Mouse (Mus musculus) kidney, embryonic 15.5 days (tissue): Measurements from ENCODE around the gene Gm39566. TPM values are rescaled to one million over a fixed set of nuclear protein-coding genes. Genes with fewer than 3 reads are reported as not detected.

Experiments
- ATAC-seq: fragments of 200-750 bp; cut with Nextera tagmentation; replicated peaks from 2 replicates; pipeline ENCODE4 v1.8.0; 2017; ENCODE audit warnings: moderate TSS enrichment; ENCODE audit not compliant: low FRiP score
- H3K27ac ChIP-seq: fragments of 300-500 bp; sonication (generic); 2 replicates; pipeline ENCODE4 v1.5.1; 2015; ENCODE audit warnings: mild to moderate bottlenecking, inconsistent platforms
- H3K27me3 ChIP-seq: fragments of 300-500 bp; sonication (generic); 2 replicates; pipeline ENCODE4 v1.6.1; 2015; ENCODE audit warnings: inconsistent platforms
- H3K36me3 ChIP-seq: fragments of 300-500 bp; sonication (generic); 2 replicates; pipeline ENCODE4 v1.6.1; 2015; ENCODE audit warnings: inconsistent platforms
- H3K4me1 ChIP-seq: fragments of 300-500 bp; sonication (generic); 2 replicates; pipeline ENCODE4 v1.6.1; 2015; ENCODE audit warnings: inconsistent platforms
- H3K4me2 ChIP-seq: fragments of 300-500 bp; sonication (generic); 2 replicates; pipeline ENCODE4 v1.6.1; 2015; ENCODE audit warnings: moderate library complexity, mild to moderate bottlenecking, inconsistent platforms
- H3K4me3 ChIP-seq: fragments of 300-500 bp; sonication (generic); replicated peaks from 2 replicates; pipeline ENCODE4 v1.5.1; 2015; ENCODE audit warnings: mild to moderate bottlenecking, inconsistent platforms
- H3K9ac ChIP-seq: fragments of 300-500 bp; sonication (generic); 2 replicates; pipeline ENCODE4 v1.6.1; 2015; ENCODE audit warnings: mild to moderate bottlenecking, inconsistent platforms
- H3K9me3 ChIP-seq: fragments of 300-500 bp; sonication (generic); replicated peaks from 2 replicates; pipeline ENCODE4 v1.6.1; 2016; ENCODE audit warnings: inconsistent platforms
- WGBS: fragments of 180-500 bp; shearing (Covaris S2); methylation state at CpG from one replicate; pipeline ENCODE4 v1.1.7; 2015; ENCODE audit warnings: mixed read lengths; 5-methylcytosine and 5-hydroxymethylcytosine counted together
- polyA plus RNA-seq: library from polyadenylated mRNA; unstranded; fragments of >200 nt; fragmentation: Nextera tagmentation; extraction: Ambion mirVana; gene quantifications from 2 replicates; pipeline ENCODE4 v1.2.1, GENCODE M21; 2015

Gene Gm39566
- polyA plus RNA-seq, 1 experiment from 2014 or later: not detected

DNA sequence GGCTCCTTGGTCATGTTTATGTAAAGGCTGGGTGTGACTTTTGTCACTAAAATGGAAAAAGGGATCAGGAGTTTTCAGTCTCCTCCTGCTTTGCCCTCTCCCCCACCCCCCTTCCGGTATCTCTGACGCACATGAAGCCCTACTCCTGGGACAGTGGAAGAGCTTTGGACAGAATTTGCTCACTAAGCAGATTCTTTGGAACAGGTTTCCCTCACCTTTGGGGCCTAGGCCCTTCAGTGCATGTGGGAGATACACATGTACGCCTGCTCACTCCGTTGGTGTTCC lies 47.5 kb downstream of the Gm39566 start:
- Histone ChIP-seq H3K4me2 (peak overlapping the region; percentile 75), H3K36me3 (no peaks in the 10 kb centered on the region), H3K27ac (peak overlapping the region; percentile 68), H3K27me3 (no peaks in the 10 kb centered on the region), H3K4me1 (peaks cover 31% of the 10 kb centered on the region), H3K9me3 (no peaks in the 10 kb centered on the region), H3K4me3 (peak overlapping the region; percentile 86; the same call in 1 of the 2 replicates), H3K9ac (no peak overlapping the region)
- WGBS: 50% methylated on average over 4 of the region's 4 CpGs
- ATAC-seq: no peak

- Histone ChIP-seq H3K9ac (no peak overlapping the region), H3K36me3 (no peaks in the 10 kb centered on the region), H3K27me3 (no peaks in the 10 kb centered on the region), H3K4me3 (peak overlapping the region; percentile 86), H3K4me1 (peaks cover 31% of the 10 kb centered on the region), H3K27ac (peak overlapping the region; percentile 87), H3K9me3 (no peaks in the 10 kb centered on the region), H3K4me2 (peak overlapping the region; percentile 75)
- 55% methylated on average over 13 of the region's 13 CpGs for WGBS
- no peak for ATAC-seq
These were observed 48.0 kb downstream of the Gm39566 start for GRCm38 (mm10) chr11:69766872-69767624.

- Histone ChIP-seq H3K4me2 (peak overlapping the region; percentile 75), H3K4me3 (peak overlapping the region; percentile 86), H3K27me3 (no peaks in the 10 kb centered on the region), H3K9me3 (no peaks in the 10 kb centered on the region), H3K9ac (peak overlapping the region; percentile 94), H3K4me1 (peaks cover 31% of the 10 kb centered on the region), H3K27ac (peak overlapping the region; percentile 87), H3K36me3 (no peaks in the 10 kb centered on the region)
- ATAC-seq: peak; percentile 77
- 1% methylated on average over 34 of the region's 37 CpGs for WGBS
These were observed 48.9 kb downstream of the Gm39566 start for GRCm38 (mm10) chr11:69766126-69766609.

GRCm38 (mm10) chr11:69765221-69766125 lies 49.6 kb downstream of the Gm39566 start, which contains the start of gene Zbtb4:
Gene Zbtb4, plus strand, starts transcription at chr11:69765912.
- Histone ChIP-seq H3K4me3 (peak within 1 kb of the TSS; percentile 86), H3K4me1 (peaks cover 33% of the 10 kb centered on the region), H3K36me3 (no peaks in the 10 kb centered on the region), H3K27ac (peak within 1 kb of the TSS; percentile 87), H3K27me3 (no peaks in the 10 kb centered on the region), H3K4me2 (peak within 1 kb of the TSS; percentile 75), H3K9ac (peak within 1 kb of the TSS; percentile 94), H3K9me3 (no peaks in the 10 kb centered on the region)
- ATAC-seq: peak; percentile 62
- 14% methylated on average over 51 of the region's 55 CpGs for WGBS

- no peak overlapping the region for H3K9ac ChIP-seq
- ATAC-seq: no peak
- H3K27ac ChIP-seq: no peak overlapping the region
- H3K36me3 ChIP-seq: no peaks in the 10 kb centered on the region
- no peak overlapping the region for H3K4me3 ChIP-seq
- H3K9me3 ChIP-seq: no peaks in the 10 kb centered on the region
- no peaks in the 10 kb centered on the region for H3K27me3 ChIP-seq
- WGBS: 75% methylated on average over 7 of the region's 7 CpGs
- H3K4me2 ChIP-seq: no peak overlapping the region
- H3K4me1 ChIP-seq: peaks cover 45% of the 10 kb centered on the region
These were observed 51.5 kb downstream of the Gm39566 start for GRCm38 (mm10) chr11:69763551-69763950.

- no peaks in the 10 kb centered on the region for H3K9me3 ChIP-seq
- no peak for ATAC-seq
- no peaks in the 10 kb centered on the region for H3K36me3 ChIP-seq
- H3K27me3 ChIP-seq: no peaks in the 10 kb centered on the region
- no peak within 1 kb of the TSS for H3K4me2 ChIP-seq
- H3K4me1 ChIP-seq: peaks cover 37% of the 10 kb centered on the region
- H3K27ac ChIP-seq: 0 out of 2 replicates have a peak within 1 kb of the TSS, but pooled peaks have one; percentile 100
- H3K4me3 ChIP-seq: no peak within 1 kb of the TSS
- H3K9ac ChIP-seq: no peak within 1 kb of the TSS
- 63% methylated on average over 1 of the region's 1 CpGs for WGBS
These were observed 53.2 kb downstream of the Gm39566 start, which contains the start of gene Slc35g3 for GRCm38 (mm10) chr11:69761868-69762267. Gene Slc35g3, minus strand, starts transcription at chr11:69761968.

Other genes starting within 250 kb of the Gm39566 start
- 26.6 and 27.9 TPM in 2 replicates for gene Wrap53, start 235.0 kb downstream of the Gm39566 start, polyA plus RNA-seq
- 175 and 195 TPM in 2 replicates for gene Trp53, start 234.9 kb downstream of the Gm39566 start, polyA plus RNA-seq
- gene Atp1b2, start 209.4 kb downstream of the Gm39566 start, polyA plus RNA-seq: 11.2 and 13.5 TPM in 2 replicates
- 0.30 and 0.49 TPM in 2 replicates for gene Shbg, start 197.4 kb downstream of the Gm39566 start, polyA plus RNA-seq
- gene Sat2, start 193.3 kb downstream of the Gm39566 start, polyA plus RNA-seq: 17.8 and 23.1 TPM in 2 replicates
- gene Fxr2, start 182.3 kb downstream of the Gm39566 start, polyA plus RNA-seq: 29.2 TPM in 2 replicates
- gene Sox15, start 160.0 kb downstream of the Gm39566 start, polyA plus RNA-seq: 0.18 and 0.19 TPM in 2 replicates
- 71.8 and 78.0 TPM in 2 replicates for gene Mpdu1, start 152.7 kb downstream of the Gm39566 start, polyA plus RNA-seq
- gene Cd68, start 149.1 kb downstream of the Gm39566 start, polyA plus RNA-seq: 10.0 and 14.1 TPM in 2 replicates
- gene Eif4a1, start 142.9 kb downstream of the Gm39566 start, polyA plus RNA-seq: 586 and 589 TPM in 2 replicates
- 91.6 and 95.2 TPM in 2 replicates for gene Senp3, start 133.2 kb downstream of the Gm39566 start, polyA plus RNA-seq
- gene Tnfsf13, start 129.5 kb downstream of the Gm39566 start, polyA plus RNA-seq: 0.45 and 0.53 TPM in 2 replicates
- 9.1 and 11.1 TPM in 2 replicates for gene Tnfsf12, start 119.4 kb downstream of the Gm39566 start, polyA plus RNA-seq
- 4.5 and 7.0 TPM in 2 replicates for gene Tnfsfm13, start 119.2 kb downstream of the Gm39566 start, polyA plus RNA-seq
- gene Polr2a, start 56.7 kb downstream of the Gm39566 start, polyA plus RNA-seq: 29.9 and 31.1 TPM in 2 replicates
- 0.27 and 0.36 TPM in 2 replicates for gene Slc35g3, start 53.3 kb downstream of the Gm39566 start, polyA plus RNA-seq
- 1.9 and 2.8 TPM in 2 replicates for gene Zbtb4, start 49.4 kb downstream of the Gm39566 start, polyA plus RNA-seq
- gene Chrnb1, start 19.4 kb downstream of the Gm39566 start, polyA plus RNA-seq: 11.4 and 12.3 TPM in 2 replicates
- gene Fgf11, start 13.4 kb downstream of the Gm39566 start, polyA plus RNA-seq: 2.0 and 2.5 TPM in 2 replicates
- gene Tmem102, start 9.7 kb downstream of the Gm39566 start, polyA plus RNA-seq: 8.3 TPM in 2 replicates
- not detected in 2 replicates for gene Spem2, start 3.2 kb upstream of the Gm39566 start, polyA plus RNA-seq
- 0.14 and 0.32 TPM in 2 replicates for gene Spem1, start 6.9 kb upstream of the Gm39566 start, polyA plus RNA-seq
- gene Nlgn2, start 22.5 kb upstream of the Gm39566 start, polyA plus RNA-seq: 5.6 and 7.6 TPM in 2 replicates
- gene Tmem256, start 23.2 kb upstream of the Gm39566 start, polyA plus RNA-seq: 409 and 443 TPM in 2 replicates
- 96.5 and 105 TPM in 2 replicates for gene Plscr3, start 31.1 kb upstream of the Gm39566 start, polyA plus RNA-seq
- 5.8 and 7.3 TPM in 2 replicates for gene Tnk1, start 43.4 kb upstream of the Gm39566 start, polyA plus RNA-seq
- gene Tmem95, start 62.7 kb upstream of the Gm39566 start, polyA plus RNA-seq: 0.32 TPM in 1 of 2 replicates, not detected in the other
- gene Kctd11, start 66.1 kb upstream of the Gm39566 start, polyA plus RNA-seq: 9.4 and 10.1 TPM in 2 replicates
- gene Acap1, start 80.2 kb upstream of the Gm39566 start, polyA plus RNA-seq: 0.58 and 0.62 TPM in 2 replicates
- 12.6 and 13.0 TPM in 2 replicates for gene 2810408A11Rik, start 85.7 kb upstream of the Gm39566 start, polyA plus RNA-seq
- gene Neurl4, start 85.8 kb upstream of the Gm39566 start, polyA plus RNA-seq: 9.3 and 10.8 TPM in 2 replicates
- 77.8 and 86.2 TPM in 2 replicates for gene Gps2, start 98.6 kb upstream of the Gm39566 start, polyA plus RNA-seq
- gene Eif5a, start 106.7 kb upstream of the Gm39566 start, polyA plus RNA-seq: 1,729 and 1,795 TPM in 2 replicates
- 6.3 and 7.5 TPM in 2 replicates for gene Ybx2, start 120.5 kb upstream of the Gm39566 start, polyA plus RNA-seq
- 17.3 and 22.1 TPM in 2 replicates for gene Slc2a4, start 132.9 kb upstream of the Gm39566 start, polyA plus RNA-seq
- 173 and 178 TPM in 2 replicates for gene Cldn7, start 149.5 kb upstream of the Gm39566 start, polyA plus RNA-seq
- 31.0 and 31.7 TPM in 2 replicates for gene Ctdnep1, start 165.9 kb upstream of the Gm39566 start, polyA plus RNA-seq
- 116 and 120 TPM in 2 replicates for gene Elp5, start 167.2 kb upstream of the Gm39566 start, polyA plus RNA-seq
- gene Gabarap, start 175.8 kb upstream of the Gm39566 start, polyA plus RNA-seq: 447 and 450 TPM in 2 replicates
- gene Phf23, start 180.5 kb upstream of the Gm39566 start, polyA plus RNA-seq: 75.8 and 78.8 TPM in 2 replicates
- gene Dvl2, start 185.3 kb upstream of the Gm39566 start, polyA plus RNA-seq: 38.2 and 43.2 TPM in 2 replicates
- gene Acadvl, start 200.1 kb upstream of the Gm39566 start, polyA plus RNA-seq: 78.1 and 83.0 TPM in 2 replicates
- 12.9 and 15.2 TPM in 2 replicates for gene Dlg4, start 201.6 kb upstream of the Gm39566 start, polyA plus RNA-seq
- gene Asgr1, start 238.8 kb upstream of the Gm39566 start, polyA plus RNA-seq: 1.3 and 2.3 TPM in 2 replicates